Mouse (Mus musculus) cerebellum, postnatal 25 days (tissue): ENCODE measurements at regions not wholly inside any gene's neighbourhood (a gene's known extent, or its start where the extent isn't known, plus 50 kb on each side); places are given as distances from the start of the nearest gene placed in this dataset.

Experiments
- DNase-seq, 2 experiments: peaks; one replicate each; pipeline ENCODE4 v3.0.0; 2021; ENCODE audit warnings: mixed read lengths in 2 of 2

DNA sequence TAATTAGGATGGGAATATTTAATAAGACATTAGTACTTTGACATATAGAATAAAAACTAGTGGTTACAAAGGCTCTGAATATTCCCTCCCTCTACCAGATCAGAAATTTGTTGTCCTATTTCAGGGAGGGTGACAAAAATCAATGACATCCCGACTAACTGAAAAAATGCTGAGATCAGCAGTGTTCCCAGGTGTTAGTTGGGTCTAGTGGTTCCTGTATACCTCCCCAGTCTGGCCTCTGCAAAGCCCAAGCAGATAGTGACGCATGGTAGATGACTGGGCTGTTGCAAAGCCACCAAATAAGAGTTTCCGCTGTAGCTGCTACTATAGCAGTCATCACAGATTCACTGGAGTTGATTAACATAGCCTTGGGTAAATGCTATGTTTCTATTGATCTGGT lies 59.9 kb upstream of the Gm4791 start:
- no peak for DNase-seq

DNA sequence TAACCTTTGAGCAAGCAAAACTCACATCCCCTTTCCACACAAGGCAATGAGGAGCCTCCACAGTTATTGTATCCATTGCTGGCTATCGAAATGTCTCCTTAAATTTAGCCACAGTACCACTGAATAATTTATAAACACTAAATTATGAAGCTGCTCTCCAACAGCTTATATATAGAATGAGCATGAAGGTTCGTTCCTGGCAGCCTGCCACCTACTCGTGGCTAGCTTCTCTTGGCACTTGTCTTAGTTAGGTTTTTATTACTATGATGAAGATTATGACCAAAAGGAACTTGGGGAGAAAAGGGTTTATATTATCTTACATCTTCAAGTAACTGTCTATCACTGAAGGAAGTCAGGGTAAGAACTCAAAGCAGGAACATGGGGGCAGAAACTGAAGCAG lies 72.9 kb upstream of the Gm4791 start:
- DNase-seq, result peak in 1 of 2 experiments; percentile 12

DNA sequence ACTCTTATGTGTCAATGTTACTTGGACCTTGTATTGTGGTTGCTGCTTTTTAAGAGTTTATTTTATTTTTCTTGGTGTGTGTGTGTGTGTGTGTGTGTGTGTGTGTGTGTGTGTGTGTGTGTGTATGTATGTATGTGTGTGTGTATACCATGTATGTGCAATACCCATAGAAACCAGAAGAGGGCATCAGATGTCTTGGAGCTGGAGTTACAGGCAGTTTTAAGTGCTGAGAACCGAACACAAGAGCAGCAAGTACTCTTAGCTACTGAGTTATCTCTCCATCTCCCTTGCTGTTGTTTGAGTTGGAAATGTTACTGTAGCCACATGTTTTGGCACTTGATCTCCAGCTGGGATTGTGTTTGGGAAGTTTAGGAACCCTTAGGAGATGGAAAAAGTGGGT lies 78.5 kb upstream of the Gm4791 start:
- no peak for DNase-seq

DNA sequence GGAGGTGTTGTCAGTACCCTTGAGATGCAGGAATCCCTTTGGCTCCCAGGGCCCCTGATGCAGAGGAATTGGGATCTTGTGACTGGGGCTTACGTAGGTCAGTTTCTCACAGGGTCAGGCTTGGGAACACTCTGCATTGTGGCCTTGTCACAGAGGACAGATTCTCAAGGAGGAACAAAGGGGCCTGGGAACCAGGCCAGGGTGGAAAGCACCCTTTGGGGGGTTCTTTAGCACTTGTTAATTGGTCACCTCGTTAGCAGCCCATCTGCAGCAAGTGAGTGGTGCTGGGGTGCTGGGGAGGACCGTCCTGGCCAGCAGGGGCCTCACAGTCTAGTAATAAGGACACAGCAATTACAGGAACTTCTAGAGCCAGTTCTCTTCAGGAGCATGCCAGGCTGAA lies 85.3 kb upstream of the Gm4791 start:
- no peak for DNase-seq

DNA sequence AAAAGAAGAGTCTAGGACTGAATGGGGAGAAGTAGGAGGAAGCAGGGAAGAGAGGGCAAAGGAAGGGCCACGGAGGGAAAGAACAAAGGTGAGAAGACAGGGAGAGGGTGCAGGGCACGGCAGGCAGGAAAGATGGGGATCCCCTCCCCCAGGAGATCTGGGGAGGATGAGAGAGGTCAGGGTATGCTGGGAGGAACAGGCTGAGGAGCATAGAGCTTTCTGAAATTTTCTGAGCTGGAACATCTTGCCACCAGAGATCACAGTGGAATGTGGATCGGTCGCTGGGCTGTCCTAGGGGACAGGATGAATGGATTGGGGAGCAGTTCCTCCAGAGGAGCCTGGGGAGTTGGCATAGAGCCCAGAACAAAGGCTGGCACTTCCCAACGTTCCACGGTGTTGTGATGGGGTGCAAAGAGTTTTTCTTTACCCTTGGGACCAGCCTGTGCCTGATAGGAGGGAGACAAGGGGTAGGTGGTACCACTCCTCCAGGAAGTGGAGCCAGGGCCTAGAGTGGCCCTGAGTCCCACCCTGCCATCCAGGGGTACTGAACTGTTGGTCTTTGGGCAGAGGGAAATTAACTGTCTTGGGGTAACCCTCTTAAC lies 89.0 kb upstream of the Gm4791 start:
- DNase-seq, result peak in 1 of 2 experiments; percentile 12

DNA sequence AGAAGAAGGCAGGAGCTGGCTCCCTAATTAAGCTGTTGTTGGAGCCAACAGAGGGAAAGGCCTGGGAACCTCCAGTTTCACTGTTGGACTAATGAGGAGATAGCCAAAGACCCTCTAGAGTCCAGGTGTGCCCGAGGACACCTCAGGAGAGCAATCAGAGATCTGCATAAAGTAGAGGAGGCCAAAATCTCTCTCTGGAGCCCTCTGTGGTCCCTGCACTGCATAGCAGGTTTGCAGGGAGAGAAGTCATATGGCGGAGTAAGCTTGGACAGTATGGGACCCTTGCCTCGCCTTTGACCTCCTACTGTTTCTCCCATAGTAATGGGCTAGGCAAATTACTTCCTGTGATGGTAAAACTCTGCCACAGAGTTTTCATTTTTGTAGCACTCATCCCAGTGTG lies 93.5 kb upstream of the Gm4791 start:
- DNase-seq, result no peak

DNA sequence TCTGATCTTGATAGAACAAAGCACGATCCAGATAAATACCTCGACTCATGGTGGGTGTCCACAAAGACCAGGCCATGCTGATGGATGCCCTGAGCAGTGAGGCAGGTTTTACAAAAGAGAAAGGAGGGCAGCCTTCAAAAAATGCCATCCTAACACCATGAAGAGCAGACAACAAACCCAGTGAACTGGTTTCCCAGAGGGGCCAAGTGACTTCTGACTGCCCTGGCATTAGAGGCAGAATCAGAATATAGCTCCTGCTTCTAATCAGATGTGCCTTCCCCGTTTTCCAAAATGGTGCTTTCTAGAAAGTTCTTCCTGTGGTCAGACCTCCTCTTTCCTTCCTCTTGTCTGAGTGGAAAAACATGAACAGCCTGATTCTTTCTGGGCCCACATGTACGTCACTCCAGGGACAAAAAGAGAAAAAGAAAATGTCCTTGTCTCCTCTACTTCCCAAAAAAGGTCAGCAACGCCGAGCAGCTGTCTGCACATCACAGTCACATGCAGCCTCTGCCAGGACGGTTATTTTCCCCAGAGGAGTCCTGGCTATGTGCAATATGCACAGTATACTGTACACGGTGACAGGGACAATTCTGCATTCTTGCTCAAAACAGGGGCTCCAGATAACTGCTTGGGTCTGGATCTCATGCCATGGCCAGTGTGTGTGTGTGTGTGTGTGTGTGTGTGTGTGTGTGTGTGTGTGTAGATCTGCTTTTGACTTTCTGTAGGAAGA lies 94.9 kb upstream of the Gm4791 start:
- no peak for DNase-seq

DNA sequence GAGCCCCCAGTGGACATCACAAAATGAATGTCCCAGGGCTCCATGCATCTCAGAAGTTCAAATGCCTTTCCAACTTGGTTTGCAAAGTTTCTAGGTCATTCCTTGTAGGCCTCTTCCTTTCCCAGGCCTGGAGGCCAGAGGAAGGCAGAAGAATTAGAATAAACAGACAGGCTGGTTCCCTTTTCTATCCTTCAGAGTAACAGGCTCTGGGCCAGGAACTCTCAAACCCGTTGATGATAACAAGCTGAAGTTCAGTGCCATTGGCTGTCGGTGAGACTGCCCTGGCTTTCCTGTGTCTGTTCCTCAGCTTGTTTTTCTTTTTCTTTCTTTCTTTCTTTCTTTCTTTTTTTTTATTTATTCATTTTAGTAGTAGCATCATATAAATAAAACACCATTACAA lies 99.3 kb upstream of the Gm4791 start:
- DNase-seq, result no peak

DNA sequence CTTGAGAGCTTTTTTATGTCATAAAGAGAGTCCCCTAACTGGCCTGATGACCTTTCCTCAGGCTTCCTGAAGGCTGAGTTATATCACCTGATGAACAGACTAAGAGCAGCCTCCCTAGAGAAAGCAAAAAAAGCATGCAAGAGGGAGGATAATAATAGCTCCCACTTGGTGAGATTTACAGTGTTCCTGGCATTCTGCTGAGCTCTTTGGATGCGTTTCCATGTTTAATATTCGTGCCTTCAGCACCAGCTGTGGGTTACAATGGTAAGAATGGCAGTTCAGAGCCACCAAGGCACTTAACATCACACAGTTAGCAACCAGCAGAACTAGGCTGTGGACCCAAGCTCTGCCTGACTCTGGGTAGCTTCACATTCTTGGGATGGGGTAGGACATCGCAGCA lies 100.4 kb upstream of the Gm4791 start:
- no peak for DNase-seq

DNA sequence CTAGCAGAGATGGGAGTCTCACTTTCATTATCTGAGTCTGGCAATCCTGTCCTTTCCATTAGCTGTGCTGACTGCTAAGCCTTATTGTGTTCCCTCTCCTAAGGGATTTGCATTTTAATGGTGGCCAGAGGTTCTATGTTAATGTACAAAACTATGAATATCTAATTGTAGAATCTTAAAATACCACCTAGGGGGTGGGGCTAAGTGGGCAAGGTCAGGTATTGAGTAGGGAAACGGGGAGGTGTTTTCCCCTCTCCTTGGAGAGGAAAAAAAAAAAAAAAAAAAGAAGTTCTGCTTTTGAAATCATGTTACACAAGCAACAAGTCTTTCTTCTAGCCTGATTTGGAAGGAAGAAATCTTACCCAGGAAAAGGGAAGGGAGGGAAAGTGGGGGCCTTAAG lies 106.7 kb upstream of the Gm4791 start:
- no peak for DNase-seq

DNA sequence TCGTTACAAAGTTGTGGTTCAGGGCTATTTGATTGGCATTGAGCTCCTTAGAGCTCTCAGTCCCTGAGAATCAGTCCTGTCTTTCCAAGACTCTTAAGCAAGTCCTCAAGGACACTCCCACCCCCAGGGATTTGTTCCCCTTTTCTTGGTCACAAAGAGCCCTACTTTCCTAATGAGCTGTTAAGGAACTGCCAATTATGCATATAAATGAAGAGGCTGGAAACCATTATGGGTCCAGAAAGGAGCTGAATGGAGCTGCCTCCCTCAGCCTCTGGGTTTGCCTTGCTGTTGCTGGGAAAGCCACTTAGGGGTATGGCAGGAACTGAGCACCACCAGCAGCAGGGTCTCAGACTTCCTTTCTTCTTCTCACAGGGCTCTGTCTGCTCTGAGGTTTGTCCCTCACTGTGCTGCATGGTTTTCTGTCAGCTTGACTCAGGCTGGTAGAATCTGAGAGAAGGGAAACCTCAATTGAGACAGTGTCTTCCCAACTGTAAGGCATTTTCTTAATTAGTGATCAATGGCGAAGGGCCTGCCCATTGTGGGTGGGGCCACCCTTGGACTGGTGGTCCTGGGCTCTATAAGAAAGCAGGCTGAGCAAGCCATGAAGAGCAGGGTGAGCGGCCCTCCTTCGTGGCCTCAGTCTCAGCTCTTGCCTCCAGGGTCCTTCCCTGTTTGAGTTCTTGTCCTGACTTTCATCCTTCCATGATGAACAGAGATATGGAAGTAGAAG lies 108.4 kb upstream of the Gm4791 start:
- DNase-seq, result no peak

DNA sequence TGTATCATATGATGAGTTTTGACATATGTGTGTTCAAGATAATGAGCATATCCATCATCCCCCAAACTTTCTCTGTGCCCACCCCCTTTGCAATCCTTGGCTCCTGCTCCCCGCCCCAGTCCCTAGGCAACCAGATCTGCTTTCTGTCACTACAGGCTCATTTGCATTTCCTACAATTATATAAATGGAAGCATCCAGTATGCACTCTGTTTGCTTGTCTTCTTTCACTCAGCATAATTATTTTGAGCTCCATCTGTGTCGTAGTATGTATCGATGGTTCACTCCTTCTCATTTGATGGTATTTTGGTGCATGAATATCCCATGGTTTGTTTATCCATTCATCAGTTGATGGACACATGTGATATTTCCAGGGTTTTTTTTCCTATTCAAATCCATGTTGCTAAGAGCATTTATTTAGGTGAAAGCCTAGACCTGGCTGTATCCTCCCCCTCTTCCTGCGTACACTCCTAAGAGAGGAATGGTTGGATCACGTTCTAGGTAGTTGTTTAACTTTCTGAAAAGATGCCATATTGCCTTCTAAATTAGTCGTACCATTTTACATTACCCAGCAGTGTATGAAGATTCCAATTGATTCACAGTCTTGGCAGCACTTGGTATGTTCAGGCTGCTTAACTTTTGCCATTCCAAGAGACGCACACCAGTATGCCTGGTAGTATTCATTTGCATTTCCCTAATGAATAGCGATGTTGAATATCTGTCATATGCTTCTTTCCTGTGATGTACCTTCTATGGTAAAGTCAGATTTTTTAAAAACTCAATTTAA lies 127.1 kb upstream of the Gm4791 start:
- DNase-seq, result no peak

DNA sequence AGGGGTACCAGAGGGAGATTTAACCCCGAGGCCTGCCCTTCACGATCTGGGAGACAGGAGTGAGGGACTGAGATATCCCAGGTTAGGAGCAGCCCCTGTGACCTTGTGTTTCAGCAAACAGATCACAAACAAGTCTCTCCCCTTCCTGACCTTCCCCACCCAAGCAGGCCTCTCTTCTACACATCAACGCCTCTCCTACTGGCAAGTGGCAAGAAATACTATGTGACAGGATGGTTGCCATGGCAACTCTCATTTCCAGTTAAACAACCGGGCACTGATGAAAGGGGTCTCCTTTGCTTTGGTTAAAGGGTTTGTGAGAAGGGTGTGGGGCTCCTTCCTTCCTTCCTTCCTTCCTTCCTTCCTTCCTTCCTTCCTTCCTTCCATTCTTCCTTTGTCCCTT lies 134.6 kb upstream of the Gm4791 start:
- DNase-seq, result no peak

DNA sequence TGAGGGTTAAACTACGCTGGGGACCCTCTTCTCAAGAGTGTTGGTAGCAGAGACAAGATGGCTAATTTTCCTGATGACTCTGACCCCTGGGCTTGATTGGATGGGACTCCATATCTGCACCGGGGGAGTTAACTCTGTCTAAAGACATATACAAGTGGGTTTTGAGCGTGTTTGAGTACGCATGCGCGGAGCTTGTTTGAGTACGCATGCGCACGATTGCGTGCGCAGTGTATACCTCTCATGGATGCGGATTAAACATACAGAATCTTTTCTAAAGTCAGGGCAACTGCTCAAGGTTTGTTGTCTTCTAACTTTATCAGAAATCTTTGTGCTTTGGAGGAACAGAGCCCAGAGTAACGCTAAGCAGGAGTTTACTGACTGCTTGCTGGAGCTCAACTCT lies 146.8 kb upstream of the Gm4791 start:
- no peak for DNase-seq

DNA sequence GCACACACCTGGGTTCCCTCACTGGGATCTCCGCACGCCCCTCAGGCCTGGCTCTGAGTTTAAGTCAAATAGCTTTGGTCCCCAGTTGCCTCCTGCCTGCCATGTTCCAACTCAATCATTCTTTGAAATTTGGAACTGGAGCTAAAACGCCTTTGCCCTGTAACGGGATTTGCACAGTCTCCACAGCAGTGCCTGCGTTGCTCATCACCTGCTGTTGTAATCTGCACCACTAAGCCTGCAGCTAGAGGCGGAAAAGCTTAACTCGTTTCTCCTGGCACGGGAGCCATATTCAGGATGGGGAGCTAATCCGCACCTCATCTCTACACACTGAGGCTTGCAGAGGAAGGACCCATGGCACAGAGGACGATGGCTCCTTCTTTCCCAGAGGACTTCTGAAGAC lies 147.2 kb upstream of the Gm4791 start:
- no peak for DNase-seq

DNA sequence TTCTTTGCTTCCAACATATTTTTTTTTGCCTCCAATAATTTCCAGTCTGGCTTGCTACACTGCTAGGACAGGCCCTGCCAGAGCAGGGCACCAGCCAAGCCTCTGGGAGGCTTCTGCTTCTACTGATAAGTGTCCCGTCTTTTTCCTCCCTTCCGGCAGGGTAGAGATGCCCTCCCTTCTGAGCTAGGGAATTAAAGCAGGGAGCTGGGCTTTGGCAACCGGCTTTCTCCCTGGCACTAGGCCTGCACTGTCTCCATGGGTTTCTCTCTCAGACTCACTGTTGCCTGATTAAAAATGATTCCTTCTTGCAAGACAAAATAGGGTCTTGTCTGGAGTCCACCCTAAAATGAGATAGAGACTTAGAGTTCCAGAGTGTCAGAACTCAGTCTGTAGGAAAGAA lies 153.3 kb upstream of the Gm4791 start:
- DNase-seq, result peak; percentile 43 to 66

DNA sequence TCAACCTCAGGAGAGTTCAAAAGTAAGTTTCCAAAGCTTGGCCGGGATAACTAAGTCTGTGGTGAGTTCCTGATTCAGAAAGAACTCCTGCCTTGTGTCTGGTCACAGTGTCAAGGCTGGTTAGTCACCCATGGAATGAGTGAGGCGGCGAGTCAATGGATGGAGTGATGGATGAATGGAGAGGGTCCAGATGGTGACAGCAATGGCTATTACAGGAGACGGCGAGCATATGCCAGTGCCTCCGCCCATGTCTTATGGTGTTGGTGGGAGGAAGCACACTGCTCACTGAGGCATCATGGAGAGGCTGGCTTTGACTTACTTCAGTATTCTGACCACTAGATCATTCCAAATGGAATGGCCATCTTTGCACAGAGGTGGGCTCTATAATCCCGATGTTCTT lies 154.8 kb upstream of the Gm4791 start:
- no peak for DNase-seq

DNA sequence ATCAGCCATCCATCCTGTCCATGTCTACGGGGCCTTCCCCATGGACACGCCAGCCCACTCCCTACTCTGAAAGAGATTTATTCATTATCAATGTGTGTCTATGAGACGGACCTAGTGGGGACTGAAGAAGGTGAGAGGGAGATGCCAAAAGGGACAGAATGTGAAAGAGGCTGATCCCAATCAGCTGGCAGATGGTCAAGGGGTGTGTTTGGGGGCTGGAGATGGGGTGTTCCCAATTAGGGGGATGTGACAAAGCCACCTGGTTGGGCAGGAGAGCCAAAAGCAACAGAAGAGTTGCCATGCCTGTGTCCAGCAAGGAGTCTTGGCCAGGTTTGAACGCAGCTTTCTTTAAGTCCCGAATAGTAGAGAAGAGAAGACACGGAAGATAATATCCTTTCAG lies 157.0 kb upstream of the Gm4791 start:
- DNase-seq, result no peak

DNA sequence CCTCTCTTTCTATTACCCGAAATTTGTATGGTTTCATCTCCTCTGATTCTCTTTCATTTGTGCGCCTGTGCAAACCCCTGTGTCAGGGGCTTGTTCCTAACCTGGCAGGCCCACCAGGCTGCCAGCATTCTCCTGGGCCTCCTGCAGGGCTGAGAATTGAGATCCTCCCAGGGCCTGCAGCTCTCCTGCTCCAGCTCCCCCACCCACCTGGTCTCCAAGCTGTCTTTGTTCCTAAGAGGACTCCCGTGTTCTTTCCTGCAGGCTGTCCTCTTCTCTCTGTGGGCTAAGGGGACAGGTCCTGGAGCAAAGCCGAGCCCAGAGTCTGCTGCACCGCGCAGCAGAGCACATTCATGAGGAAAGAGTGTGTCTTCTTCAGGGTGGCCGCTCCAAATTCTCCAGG lies 163.3 kb upstream of the Gm4791 start:
- DNase-seq, result peak; percentile 43 to 54

DNA sequence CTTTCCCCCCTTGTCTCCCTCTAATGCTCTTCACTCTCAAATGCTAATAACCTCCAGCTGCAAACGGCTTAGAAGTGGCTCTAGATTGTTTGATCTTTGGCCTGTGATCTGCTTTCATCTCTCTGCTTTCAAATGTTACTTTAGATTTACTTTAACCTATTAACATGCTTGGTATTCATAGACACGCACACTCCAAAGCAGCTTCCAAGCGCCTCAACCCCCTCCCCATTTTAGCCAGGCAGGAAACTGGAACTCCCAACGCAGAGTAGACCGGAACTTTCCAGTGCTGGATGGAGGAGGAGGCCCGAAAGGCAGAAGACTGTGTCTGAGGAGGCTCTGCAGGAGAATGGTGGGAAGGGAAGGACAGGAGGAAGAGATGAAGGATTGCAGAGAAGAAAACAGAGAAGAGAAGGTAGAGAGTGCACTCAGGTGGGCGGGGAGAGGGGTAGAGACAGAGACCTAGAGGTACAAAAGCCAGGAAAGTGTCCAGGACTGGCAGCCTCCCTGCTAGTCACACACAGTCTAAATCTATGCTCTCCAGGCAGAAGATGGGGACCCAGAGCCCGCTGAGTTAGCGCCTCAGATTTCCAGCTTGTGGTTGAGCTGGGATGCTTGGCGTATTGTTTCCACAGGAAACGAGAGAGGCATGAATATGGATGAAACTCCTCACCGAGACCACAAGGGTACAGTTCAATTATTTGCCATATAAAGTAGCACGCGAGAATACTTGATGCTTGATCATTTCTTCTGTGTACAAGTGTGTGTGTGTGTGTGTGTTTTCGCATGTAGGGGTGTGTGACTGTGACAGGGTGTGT lies 167.6 kb upstream of the Gm4791 start:
- no peak for DNase-seq

DNA sequence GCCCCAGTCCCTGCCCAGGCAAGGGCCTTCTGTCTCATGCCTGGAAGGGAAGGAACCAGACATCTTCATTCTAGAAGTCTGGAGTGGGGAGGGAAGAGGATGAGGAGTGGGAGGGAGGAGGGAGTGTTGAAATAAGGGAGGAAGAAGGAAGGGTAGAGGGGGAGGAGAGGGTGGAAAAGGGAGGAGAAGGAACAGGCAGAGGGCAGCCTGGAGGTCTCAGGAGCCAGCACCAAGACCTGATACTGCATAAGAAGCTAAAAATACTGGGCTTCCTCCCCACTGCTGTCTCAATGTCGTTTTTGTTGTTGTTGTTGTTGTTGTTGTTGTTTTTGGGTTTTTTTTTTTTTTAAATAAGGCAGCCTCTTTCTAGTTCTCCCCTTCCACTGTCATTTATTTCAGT lies 168.2 kb upstream of the Gm4791 start:
- DNase-seq, result no peak

DNA sequence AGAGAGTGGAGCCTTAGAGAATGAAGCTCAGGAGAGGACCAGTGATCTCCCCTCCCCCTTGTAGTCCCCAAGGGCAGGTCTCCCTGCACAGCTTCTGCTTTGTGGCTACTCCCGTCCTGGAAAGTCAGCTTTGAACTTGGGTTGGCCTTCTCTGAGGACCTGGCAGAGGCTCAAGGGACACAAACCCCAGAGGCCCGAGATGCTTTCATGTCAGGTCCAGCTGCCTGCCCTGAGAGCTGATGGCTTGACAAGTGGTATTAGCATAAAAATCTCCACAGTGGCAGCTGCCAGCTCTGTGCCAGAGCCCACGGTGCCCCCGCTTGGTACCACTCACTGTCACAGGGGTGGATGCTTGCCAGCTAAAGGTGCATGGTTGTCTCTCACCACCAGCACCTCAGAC lies 173.8 kb upstream of the Gm4791 start:
- no peak for DNase-seq

DNA sequence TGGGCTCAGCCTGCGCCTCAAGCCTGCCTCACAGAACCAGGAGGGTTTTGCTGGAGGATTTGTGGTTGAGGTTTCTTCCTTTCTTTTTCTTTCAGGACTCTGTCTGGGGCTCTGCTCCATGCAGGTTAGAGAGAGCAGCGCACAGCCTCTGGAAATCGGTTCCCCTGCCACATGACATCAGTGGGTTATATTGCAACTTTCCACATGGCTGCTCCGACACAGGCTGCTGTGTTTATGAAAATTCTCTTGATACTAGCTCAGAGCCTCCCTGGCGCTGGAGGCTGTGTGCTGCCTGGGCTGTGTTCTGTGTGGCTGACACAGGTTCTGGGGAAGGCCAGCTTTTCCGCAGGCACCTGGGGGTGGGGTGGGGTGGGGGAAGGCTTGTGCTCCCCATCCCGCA lies 178.7 kb upstream of the Gm4791 start:
- DNase-seq, result no peak
